Mouse (Mus musculus) testis, adult 2 months (tissue): Measurements from ENCODE around the gene Il17rb. TPM values are rescaled to one million over a fixed set of nuclear protein-coding genes. Genes with fewer than 3 reads are reported as not detected.

Experiments
- H3K27ac ChIP-seq: fragments of 200-500 bp; 2 replicates; pipeline ENCODE4 v1.5.1; 2012; ENCODE audit warnings: low read depth, low read length; ENCODE audit not compliant: control insufficient read depth, insufficient read depth
- H3K27me3 ChIP-seq: fragments of 200-500 bp; 2 replicates; pipeline ENCODE4 v1.6.1; 2012; ENCODE audit warnings: mild to moderate bottlenecking, low read length, moderate library complexity; ENCODE audit not compliant: control insufficient read depth, insufficient read depth
- H3K36me3 ChIP-seq: fragments of 200-500 bp; 2 replicates; pipeline ENCODE4 v1.6.1; 2012; ENCODE audit warnings: mild to moderate bottlenecking, low read length; ENCODE audit not compliant: control insufficient read depth, insufficient read depth
- H3K4me1 ChIP-seq: fragments of 200-500 bp; 2 replicates; pipeline ENCODE4 v1.6.1; 2012; ENCODE audit warnings: low read length; ENCODE audit not compliant: control insufficient read depth, insufficient read depth
- H3K4me3 ChIP-seq: fragments of 200-500 bp; 2 replicates; pipeline ENCODE4 v1.5.1; 2012; ENCODE audit warnings: low read depth, mild to moderate bottlenecking, low read length, moderate library complexity, mixed read lengths; ENCODE audit not compliant: control insufficient read depth
- CTCF ChIP-seq: fragments of 200-500 bp; IDR thresholded peaks from 2 replicates; pipeline ENCODE4 v1.5.1; 2012; ENCODE audit warnings: low read depth, mild to moderate bottlenecking, inconsistent platforms, low read length, moderate library complexity; ENCODE audit not compliant: control insufficient read depth, insufficient read depth, insufficient replicate concordance
- POLR2A ChIP-seq: fragments of 200-500 bp; IDR thresholded peaks from 2 replicates; pipeline ENCODE4 v1.6.1; 2012; ENCODE audit warnings: low read depth, mild to moderate bottlenecking, inconsistent platforms, low read length, moderate library complexity; ENCODE audit not compliant: control insufficient read depth
- polyA plus RNA-seq: library from polyadenylated mRNA; depleted of rRNA; stranded (reverse); fragments of >200 nt; gene quantifications from 2 replicates; pipeline ENCODE4 v1.2.3, GENCODE M21; 2012; rRNA removed

Gene Il17rb
- polyA plus RNA-seq, 1 experiment: 2.5 TPM

DNA sequence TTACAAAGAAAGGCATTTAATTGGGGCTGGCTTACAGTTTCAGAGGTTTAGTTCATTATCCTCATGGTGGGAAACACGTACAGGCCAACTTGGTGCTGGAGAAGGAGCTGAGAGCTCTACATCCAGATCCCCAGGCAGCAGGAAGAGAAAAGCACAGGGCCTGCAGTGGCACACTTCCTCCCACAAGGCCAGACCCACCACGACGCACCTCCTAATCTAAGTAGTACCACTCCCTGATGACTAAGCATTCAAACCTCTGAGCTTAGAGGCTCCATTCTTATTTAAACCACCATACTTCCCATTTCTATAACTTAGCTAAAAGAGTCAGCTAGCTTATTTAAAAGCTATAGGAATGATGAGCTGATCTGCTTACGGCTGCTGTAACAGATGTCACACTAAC, 57.9 kb downstream of the Il17rb start:
- Histone ChIP-seq H3K27ac (no peak overlapping the region), H3K36me3 (no peaks in the 10 kb centered on the region), H3K27me3 (no peaks in the 10 kb centered on the region), H3K4me3 (no peak overlapping the region), H3K4me1 (no peaks in the 10 kb centered on the region)
- no peak for TF ChIP-seq CTCF
- TF ChIP-seq POLR2A: no peak

DNA sequence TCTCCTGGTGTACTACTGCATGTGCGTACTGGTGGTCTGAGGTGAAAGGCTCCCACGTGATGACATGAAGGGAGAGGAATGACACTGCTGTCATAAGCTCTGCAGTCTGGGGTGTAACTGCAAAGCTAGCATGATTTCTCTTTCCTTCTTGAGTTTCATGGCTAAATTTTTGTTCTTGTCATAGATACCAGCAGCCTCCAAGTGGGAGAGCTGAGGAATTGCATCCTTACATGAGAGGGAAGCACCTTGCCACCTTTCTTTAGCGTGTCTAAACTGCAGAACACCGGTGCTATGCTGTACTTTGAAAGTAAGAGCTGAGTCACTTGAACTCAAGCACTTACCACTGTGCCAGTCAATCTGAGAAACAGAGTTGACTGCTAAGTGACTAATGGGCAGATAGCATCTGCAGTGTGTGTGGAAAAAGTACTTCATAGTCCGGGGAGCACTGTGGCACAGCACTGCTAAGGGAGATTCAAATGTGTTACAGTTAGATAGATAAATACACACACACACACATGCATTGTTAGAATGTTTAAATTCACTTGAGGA, 61.9 kb downstream of the Il17rb start:
- Histone ChIP-seq H3K36me3 (no peaks in the 10 kb centered on the region), H3K4me3 (no peak overlapping the region), H3K27me3 (no peaks in the 10 kb centered on the region), H3K27ac (no peak overlapping the region), H3K4me1 (no peaks in the 10 kb centered on the region)
- TF ChIP-seq CTCF (no peak), POLR2A (no peak)

Other genes with a start within 250 kb of the Il17rb start
- gene Selenok, start 40.6 kb downstream of the Il17rb start, polyA plus RNA-seq: 67.0 and 94.4 TPM in 2 replicates
- gene Actr8, start 30.6 kb downstream of the Il17rb start, polyA plus RNA-seq: 24.1 and 25.5 TPM in 2 replicates
- gene Chdh, start 127 bp upstream of the Il17rb start, polyA plus RNA-seq: 11.7 and 13.4 TPM in 2 replicates